Mouse (Mus musculus): ENCODE measurements around the gene Nccrp1.
"Not testable (repeated sequence)": the region's sequence is repeated elsewhere in the genome, so short reads cannot be mapped to it uniquely, and the experiment has no call there.

Nccrp1 gene

DNA sequence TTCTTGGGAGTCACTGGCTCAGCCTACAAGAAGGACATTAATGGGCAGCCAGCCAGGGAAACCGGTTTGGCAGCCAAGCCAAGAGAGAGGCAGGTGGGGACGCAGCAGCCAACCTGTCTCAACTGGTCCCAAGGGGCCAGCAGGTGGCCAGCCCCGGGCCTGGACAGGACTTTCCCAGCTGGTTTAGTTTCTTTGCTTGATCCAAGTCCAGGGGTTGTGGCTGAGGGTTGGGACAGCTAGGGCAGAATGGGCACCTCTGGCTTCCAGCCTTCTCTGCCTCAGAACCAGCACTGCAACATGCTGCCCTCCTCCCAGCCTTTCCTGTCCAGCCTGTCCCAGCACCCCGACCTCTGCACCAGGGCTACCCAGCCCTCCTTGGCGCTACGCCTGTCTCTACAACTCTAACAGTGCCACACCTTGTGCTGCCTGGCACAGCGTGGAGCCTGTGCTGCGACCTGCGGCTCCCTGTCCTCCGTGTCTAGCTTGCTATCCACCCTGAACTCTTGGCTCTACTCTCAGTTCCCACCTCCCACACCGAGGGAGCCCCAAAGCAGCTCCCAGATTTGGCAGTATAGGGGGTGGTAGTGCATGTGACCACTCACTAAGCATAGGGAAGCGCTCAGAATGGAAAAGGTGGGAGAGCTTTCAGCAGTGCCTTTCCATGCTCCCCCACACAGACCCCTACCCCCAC lies 23.4 kb upstream of the Nccrp1 start:
- peak; percentile 81 to 87 for DNase-seq (ENCODE audit: low spot score in 2 of 2)

DNA sequence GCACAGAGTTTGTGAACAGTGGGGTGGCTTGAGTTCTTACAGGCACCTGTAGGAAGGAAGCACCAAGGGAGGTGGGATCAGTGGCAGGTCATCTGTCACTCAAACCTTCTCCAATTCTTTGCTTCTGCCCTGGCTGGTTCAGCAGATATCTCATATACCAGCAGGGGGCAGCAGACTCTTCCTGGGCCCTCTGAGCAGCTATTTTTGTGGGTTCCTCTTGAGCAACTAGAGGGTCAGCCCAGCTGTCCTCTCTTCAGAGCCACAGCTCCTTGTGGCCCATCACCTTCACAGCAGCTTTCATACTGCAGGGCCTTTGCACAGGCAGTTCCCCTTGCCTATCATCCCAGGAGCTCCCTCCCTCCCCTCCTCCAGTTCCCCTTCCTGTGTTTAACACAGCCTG lies 21.2 kb upstream of the Nccrp1 start:
- peak in 1 of 2 experiments; percentile 43 for DNase-seq (ENCODE audit: low spot score in 2 of 2)

DNA sequence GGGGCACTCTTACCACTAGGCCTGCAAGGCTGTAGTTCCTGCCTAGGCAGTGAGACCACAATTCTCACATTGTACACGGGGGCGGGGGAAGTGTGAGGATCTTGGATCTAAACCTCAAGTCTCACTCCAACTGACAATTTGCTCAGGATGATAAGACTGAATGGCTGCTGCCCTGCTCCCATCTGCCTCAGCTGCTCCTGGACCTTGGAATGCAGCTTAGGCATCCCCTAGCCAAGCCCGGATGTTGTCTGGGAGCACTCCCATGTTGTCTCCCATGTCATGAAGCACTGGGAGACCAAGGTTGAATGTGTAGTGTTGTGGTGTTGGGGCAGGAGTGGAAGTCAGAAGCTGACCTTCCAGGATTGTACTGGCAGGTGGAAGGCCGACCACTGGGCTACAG lies 20.5 kb upstream of the Nccrp1 start:
- no peak for DNase-seq (ENCODE audit: low spot score in 2 of 2)

DNA sequence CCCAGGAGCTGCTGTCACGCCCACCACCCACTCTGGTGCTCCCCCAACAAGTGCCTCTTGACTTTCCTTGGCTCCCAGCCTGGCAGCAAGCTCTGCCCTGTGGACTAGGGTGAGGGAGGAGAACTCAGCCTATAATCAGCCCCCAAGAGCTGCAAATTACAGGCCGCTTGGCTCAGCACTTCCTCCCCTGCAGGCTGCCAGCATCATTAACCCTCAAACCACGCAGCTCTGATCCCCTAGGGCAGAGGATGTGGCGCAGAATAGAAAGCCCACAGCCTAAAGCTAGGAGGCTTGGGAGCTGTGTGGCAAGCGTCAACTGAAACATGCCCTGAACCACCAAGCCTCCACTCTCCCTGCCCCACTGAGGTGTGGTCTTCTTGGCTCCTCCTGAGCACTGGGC lies 18.4 kb upstream of the Nccrp1 start:
- no peak for DNase-seq (ENCODE audit: low spot score in 2 of 2)

DNA sequence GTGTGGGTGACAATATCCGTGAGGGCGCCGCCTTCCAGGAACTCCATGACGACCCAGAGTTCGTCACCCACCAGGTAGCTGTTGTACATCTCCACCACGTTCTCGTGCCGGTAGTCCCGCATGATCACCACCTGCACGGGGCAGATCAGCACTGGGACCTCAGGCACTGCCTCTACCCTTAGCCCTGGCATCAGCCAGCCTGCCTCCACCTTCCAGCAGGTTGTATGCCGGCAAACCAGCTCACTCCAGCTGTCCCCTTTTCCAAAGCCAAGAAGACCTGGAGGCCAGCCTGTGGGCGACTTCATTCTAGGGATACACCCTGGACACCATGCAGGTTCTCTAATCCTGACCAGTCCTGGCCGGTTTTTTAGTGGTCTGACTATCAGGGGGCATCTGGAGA lies 15.9 kb upstream of the Nccrp1 start:
- DNase-seq (ENCODE audit: low spot score in 2 of 2), result no peak

DNA sequence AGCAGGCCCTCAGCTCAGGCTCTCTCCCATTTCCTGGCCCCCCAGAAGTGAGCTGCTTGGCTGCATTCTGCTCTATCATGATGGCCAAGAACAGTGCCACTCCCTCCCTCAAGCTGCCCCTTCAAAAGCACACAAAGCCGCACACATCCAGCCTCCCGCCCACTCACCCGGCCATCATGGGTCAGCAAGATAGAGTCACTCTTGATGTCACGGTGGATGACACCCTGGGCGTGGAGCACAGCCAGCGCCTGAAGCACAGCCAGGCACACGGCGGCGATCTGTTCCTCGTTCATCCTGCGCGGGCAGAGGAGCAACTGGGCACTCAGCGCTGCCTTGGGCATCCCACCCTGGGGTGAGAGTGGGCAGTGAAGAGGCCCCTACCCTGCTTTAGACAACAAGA lies 15.3 kb upstream of the Nccrp1 start:
- no peak for DNase-seq (ENCODE audit: low spot score in 2 of 2)

DNA sequence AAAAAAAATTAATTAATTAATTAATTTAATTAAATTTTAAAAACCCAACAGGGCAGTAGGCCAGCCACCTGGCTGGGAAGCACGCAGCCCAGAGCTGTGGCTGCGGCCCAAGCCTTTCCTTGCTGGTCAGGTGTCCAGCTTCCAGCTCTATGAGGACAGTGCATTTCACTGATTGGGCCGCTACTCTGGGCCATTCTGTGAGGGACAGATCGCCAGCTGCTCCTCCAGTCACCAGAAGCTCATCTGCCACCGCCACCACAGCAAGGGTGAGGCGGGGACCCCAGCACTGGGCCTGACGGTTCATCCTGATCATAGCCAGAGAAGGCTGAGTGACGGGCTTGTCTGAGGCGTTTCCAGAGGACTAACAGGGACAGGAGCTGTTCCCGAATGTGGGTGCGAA lies 14.9 kb upstream of the Nccrp1 start:
- DNase-seq (ENCODE audit: low spot score in 2 of 2), result no peak

DNA sequence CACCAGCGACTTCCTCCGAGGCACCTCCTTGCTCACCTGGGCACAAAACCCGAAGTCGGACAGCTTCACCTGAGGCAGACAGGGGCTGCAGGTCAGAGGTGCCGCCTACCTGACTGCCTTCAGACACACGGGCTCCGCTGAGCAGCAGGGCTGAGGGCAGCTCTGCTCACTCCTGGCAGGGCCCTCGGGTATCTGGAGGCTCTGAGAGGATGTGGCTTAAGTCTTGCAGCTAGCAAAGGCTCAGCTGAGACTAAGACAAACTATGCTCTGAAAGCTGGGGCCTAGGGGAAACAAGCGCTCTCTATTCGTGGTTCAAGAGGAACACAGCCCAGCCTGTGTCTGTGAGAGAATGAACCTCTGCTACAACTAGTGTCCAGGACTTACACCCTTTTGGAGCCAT lies 13.8 kb upstream of the Nccrp1 start:
- DNase-seq (ENCODE audit: low spot score in 2 of 2), result no peak

DNA sequence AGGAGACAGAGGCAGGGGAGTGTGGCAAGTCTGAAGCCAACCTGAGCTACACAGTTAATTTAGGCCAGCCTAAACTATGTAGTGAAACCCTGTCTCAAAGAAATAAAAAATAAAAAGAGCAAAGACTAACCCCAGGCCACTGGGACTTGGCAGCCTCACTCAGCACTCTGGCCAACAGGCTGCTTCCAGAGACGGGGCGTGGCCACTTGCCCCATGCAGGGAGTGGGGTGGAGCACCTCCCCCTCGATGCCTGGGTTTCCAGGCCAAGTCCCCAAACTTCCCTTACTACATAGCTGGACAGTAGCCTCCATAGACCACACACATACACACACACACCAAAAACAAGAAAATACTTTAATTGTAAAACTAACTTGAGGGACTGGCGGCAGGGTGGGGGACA lies 11.4 kb upstream of the Nccrp1 start:
- DNase-seq (ENCODE audit: low spot score in 2 of 2), result peak in 1 of 2 experiments; percentile 49

DNA sequence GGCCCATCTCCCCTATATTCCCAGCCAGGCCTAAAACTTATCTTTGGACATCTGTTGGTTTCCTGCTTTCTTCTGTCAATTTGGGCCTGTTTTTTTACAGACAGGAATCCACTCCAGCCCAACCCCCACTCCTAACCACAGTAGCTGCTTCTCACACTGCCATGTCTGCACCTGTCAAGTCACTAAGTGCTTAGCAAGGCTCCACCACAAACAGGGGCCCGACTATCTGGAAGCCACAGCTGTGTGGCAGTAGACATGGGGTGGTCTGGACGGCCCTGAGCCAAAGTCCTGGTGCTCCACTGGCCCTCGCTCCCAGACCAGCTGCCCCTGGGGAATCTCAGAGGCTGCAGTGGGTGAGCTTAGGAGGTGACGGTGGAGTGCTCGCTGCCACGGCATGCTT lies 10.7 kb upstream of the Nccrp1 start:
- DNase-seq (ENCODE audit: low spot score in 2 of 2), result no peak

DNA sequence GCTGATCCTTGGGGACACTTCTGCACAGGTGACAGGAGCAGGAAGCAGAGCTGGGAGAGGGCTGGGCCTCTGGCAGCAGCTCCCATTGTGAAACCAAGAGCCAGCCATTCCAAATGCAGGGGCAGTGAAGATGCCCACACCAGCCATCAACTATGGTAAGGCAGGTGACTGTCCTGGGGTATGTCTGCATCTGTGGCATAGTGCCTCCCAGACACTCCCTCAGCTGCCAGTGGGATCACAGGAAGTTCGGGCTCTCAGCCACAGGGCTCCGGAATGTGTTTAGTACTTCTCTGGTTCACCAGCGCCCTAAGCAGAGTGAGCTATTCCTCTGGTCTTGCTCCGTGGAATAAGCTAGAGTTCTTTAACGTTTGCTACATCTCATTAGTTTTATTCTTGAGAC lies 10.0 kb upstream of the Nccrp1 start:
- no peak for DNase-seq (ENCODE audit: low spot score in 2 of 2)

DNA sequence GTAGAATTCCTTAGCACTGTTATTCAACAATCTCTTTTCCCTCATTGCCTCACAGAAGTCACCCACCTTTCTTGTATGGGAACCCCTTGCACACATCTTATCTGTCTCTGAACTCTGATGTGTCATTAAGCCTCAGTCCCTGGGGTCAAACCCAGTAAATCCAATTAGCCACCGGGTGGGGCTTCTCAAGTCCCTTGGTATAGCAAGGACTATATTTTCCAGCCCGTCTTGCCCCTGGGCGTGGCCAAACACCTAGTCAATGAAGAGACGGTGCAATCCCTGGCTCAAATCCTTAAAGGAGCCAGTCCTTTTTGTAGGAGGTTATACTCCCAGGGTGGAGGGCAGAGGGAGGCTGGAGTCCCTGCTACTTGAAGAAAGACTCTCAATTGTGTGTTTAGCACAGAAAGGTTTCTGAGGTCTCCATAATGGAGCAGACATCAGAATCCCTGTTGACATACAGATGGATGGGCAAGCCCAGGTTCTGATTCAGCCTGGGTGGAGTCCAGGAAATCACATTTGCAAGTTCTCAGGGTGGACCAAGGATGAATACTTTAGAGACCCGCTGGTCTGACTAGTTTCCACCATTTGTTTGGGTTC lies 9.0 kb upstream of the Nccrp1 start:
- no peak for DNase-seq (ENCODE audit: low spot score in 2 of 2)

DNA sequence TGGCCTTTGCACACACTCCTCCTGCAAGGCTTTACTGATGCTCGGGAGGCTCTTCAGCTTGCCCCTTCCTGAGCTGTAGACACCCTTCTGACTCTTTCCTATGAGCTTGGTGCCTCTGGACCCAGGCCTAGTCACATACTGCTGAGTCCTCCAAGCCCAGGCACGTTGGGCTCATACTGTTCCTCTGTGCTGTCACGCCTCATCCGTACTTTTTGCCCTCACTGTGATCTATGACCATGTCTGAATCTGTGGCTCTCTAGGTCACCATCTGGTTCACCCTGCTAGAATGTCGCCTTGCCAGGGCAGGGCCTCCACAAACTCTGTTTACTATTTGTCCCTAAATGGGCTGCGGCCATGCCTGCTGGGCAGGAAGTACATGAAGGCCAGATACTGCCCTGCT lies 6.0 kb upstream of the Nccrp1 start:
- DNase-seq (ENCODE audit: low spot score in 2 of 2), result no peak

DNA sequence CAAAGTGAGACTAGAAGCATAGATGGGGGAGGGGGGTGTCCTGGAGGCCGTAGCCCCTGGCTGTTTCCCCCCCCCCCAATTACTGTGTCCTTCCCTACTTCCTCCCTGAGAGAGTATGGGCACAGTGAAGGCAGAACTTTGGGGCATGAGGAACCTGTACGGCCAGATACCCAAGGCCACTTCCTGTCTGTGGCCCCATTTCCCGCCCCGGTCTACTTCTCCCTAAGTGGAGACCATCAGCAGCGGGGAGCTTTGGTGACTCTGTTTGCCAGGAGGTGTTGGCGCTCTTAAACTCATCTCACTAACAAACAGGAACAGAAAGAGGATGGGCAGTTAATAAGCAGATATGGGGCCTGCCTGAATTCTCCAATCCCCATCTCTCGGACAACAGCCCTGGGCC lies 574 bp upstream of the Nccrp1 start:
- DNase-seq (ENCODE audit: low spot score in 2 of 2), result no peak

DNA sequence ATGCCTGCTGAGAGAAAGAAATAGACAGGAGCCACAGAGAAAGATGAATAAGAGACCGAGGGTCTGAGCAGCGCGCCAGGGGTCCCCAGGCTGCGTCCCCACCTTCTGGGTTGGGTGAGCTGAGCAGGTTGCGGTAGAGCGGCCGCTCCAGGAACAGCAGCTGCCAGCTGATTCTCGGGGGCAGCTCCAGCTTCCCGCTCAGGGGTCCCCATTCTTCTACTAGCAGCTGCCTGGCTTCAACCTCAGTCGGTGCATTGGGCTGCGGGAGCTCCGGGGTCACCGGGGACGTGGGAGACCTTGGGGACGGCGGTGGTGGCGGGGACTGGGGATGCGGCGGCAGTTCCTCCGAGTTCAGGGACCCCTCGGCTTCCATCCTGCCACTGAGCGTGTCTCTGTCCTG lies 405 bp downstream of the Nccrp1 start:
- no peak for DNase-seq (ENCODE audit: low spot score in 2 of 2)

DNA sequence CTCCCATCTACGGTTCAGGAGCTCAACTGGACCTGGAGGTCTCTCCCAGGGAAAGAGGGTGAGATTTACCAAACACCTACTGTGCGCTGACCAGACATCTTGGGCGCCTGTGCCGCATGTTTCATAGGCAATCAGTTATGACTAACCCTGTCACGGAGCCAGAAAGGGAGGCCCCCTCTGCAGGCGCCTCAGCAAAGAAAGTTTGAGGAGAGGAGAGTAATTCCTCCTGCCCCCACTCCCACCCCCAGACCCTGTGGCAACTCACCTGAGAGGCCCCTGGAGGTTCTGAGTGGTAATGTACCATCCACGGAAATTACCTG lies 1.2 kb downstream of the Nccrp1 start:
- no peak for DNase-seq (ENCODE audit: low spot score in 2 of 2)

DNA sequence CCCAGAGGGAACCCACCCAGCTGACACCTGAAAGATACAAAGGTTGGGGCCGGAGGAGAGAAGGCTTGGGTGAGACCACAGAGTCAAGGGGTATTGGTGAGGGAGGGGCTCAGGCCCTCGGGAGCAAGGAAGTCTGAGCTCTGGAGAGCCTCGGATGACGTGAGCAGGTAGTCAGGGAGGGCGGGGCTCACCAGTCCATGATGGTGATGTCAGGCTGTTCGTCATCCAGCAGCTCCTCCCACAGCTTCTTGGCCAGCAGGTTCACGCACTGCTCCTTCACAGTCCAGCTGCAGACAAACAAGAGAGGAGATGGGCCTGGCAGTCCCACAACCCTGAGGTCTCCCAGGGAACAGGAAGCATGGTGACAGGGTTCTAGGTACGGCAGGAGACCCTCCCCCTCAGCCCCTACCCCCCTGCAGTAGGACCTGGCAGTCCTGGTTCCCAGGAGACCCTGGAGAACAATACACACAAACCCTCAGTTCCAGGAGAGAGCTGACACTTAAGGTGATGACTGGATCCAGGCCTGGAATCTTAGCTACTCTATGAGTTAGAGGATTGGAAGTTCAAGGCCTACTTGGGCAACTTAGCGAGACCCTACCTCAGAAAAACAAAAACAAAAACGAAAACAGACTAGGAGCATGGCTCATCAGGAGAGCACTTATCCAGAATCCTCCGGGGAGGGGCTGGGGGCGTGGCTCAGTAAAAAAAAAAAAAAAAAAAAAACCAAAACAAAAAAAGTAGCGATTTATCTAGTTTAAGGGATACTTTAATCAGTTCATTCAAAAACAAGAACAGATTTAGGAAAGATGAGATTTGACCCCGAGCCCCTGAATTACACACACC lies 1.8 kb downstream of the Nccrp1 start:
- DNase-seq (ENCODE audit: low spot score in 2 of 2), result no peak

DNA sequence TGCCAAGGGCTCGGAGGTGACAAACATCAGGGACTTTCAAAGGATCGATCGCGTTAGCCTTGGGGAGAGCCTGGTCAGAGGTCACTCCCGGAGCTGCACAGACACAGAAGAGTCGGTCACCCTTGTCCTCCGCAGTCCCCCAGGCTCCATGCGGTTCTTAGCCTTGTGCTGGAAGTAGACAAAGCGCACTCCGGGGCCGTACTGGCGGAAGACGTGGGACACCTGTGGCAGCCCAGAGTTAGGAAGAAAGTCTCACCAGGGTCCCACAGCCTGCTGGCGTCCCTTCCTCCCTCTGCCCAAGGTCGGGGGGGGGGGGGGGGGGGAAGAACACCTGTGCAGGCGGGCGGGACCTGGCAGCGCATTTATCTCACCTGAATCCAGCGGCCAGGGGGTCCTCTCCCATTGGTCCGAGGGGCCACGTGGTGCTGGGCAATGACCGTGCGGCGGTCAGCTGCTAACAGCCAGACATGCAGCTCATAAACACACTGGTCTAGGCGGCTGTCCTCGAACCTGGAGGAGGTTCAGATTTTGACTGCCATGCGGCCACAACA lies 2.9 kb downstream of the Nccrp1 start:
- DNase-seq (ENCODE audit: low spot score in 2 of 2), result no peak

DNA sequence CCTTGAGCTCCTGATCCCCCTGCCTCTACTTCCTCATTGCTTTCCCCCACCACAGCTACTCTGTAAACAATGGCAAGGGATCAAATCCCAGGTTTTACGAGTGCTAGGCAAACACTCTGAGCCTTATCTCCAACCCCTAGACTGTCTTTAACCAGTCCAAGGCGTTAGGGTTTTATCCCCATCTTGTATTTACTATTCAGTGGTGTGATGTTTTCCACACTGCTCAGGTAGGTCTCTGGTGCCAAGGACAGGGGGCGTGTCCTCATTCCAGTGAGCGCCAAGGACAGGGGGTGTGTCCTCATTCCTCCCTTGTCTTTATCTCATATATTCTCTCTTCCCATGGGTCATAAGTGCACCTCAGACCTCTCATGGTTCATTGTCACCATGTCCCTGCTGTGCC lies 6.5 kb downstream of the Nccrp1 start, which contains the start of gene Sycn:
Gene Sycn, plus strand, starts transcription at position 360 of the 400 bp plus-strand sequence.
- no peak for DNase-seq (ENCODE audit: low spot score in 2 of 2)

DNA sequence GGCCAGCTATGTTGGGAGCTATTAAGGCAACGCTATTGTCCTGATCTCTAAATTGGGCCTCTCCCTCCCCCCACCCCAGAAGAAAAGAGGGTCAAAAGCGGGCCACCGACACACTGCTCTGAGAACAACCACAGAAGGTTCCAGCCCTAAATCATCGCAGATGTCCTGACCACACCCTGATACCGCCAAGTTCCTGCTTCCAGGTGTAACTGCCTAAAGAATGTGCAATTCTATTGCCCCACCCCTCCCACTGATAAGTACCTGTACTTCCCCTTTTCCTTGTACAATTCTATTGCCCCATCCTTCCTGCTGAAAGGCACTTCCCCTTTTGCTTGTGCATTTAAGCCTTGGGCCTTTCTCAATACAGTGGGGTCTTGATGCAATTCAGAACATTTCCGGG lies 8.2 kb downstream of the Nccrp1 start:
- DNase-seq (ENCODE audit: low spot score in 2 of 2), result not testable (repeated sequence)

DNA sequence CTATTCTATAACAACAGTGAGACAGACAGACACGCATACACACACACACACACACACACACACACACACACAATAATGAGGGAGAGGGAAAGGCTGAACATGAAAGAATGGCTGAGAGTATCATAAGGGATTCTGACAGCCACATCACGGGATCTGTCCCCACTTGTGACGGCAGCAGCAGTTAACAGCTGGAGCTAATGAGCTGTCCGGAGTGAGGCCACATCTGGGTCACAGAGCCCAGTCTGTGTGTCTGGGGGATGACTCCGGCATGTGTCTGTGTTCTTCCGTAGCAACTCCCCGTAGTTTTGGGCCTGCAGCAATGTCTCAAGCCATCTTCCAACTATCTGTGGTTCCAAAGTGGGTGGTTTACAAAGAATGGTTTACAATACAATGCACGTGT lies 15.0 kb downstream of the Nccrp1 start:
- no peak for DNase-seq (ENCODE audit: low spot score in 2 of 2)

DNA sequence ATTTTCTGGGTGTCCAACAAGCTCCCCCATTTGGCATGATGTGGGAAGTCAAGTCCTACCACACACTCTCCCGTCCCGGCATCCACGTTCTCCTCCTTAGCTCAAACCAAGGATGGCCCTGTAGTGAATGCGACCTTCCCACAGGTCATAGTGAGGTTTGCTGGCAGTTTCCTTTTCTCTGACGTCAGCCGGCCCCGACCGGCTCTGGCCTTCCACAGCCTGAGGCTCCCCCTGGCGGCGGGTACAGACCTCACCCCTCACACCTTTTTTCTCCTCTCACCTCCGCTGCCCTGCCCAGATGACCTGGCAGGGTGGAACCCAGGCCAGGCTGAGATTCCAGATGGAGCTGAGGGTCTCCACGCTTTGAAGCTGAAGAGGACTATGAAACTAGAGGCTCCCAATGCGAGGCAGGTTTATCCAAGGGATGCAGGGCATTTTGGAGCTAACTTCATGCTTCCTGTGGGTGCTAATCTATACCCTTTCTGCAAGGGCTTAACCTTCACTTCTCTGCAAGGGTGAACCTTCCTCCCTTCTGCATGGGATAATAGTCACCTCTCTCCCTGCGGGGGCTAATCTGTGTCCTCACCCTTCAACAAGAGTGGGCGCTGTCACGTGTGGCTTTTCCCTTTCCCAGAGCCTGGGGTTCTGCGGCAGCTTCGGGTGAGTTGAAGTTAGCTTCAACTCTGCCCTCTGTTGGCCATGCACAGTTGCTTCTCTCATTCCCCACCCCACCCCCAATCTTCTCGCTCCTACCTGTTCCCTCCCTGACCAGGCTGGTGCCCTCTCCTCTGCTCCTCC lies 18.9 kb downstream of the Nccrp1 start:
- peak; percentile 65 to 86 for DNase-seq (ENCODE audit: low spot score in 2 of 2)
